Mouse (Mus musculus) heart, embryonic 14.5 days (tissue): ENCODE measurements around the gene Cd2ap. TPM values are rescaled to one million over a fixed set of nuclear protein-coding genes. Genes with fewer than 3 reads are reported as not detected.

Source experiments
- polyA plus RNA-seq: library from polyadenylated mRNA; unstranded; fragments of >200 nt; fragmentation: Nextera tagmentation; extraction: Ambion mirVana; gene quantifications from 2 replicates; pipeline ENCODE4 v1.2.1, GENCODE M21; 2014

Gene Cd2ap
- polyA plus RNA-seq, 1 experiment from 2014 or later = 26.1 TPM

Other genes with a start within 250 kb of the Cd2ap start
- 0.07 TPM in 1 of 2 replicates, not detected in the other for gene Adgrf4, start 184.4 kb downstream of the Cd2ap start, polyA plus RNA-seq
- gene Adgrf2, start 134.5 kb downstream of the Cd2ap start, polyA plus RNA-seq = 0.13 and 0.15 TPM in 2 replicates
- 9.6 and 10.8 TPM in 2 replicates for gene Tnfrsf21, start 139.9 kb upstream of the Cd2ap start, polyA plus RNA-seq